Mouse (Mus musculus): ENCODE results near the gene Gm12169. TPM values are rescaled to one million over a fixed set of nuclear protein-coding genes. Genes with fewer than 3 reads are reported as not detected.

Gm12169 gene
- total and polyA plus RNA-seq, 2 experiments from 2014 or later: not detected

GRCm38 (mm10) chr11:46569107-46569506, 45.1 kb downstream of the Gm12169 start:
- H3K9ac ChIP-seq (replicated peaks; ENCODE audit: low read depth, low read length): no peak overlapping the region
- no peak overlapping the region for H3K4me2 ChIP-seq (ENCODE audit: low read depth, low read length)
- DNase-seq (ENCODE audit: low spot score): no peak
- no peaks in the 10 kb centered on the region for H3K36me3 ChIP-seq (replicated peaks; ENCODE audit: control insufficient read depth, insufficient read depth, low read length)
- 72% methylated on average over 1 of the region's 1 CpGs for WGBS
- H3K4me3 ChIP-seq (ENCODE audit: low read depth, low read length): no peak overlapping the region
- no peak for TF ChIP-seq CTCF (IDR thresholded peaks at IDR 0.05; ENCODE audit: low read depth)
- TF ChIP-seq EP300 (IDR thresholded peaks at IDR 0.05; ENCODE audit: low read depth): no peak
- H3K27ac ChIP-seq (ENCODE audit: low read depth): no peak overlapping the region
- no peaks in the 10 kb centered on the region for H3K27me3 ChIP-seq (ENCODE audit: control insufficient read depth, insufficient read depth, low read length)
- no peaks in the 10 kb centered on the region for H3K9me3 ChIP-seq (replicated peaks; ENCODE audit: control insufficient read depth, low read length)
- ATAC-seq (ENCODE audit: insufficient read depth, low read depth): no peak
- H3K4me1 ChIP-seq (ENCODE audit: control insufficient read depth, insufficient read depth): no peaks in the 10 kb centered on the region

DNA sequence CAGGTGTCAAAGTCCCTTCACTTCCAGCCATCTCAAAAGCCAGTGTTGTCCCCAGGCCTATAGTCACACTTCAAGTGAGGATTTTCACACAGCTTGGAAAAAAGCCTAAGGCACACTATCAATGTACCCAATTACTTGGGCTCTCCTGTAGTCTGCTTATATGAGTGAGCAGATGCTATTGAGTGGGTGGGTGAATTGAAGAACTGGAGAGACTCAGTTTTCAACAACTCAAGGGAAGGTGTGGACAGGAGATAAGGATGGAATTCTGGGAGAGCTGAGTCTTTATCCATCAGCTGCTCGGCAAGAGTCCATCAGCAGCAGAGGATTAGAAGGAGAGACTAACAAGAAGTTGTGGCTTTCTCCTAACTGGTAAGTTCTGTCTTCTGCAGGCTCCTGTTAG, 47.3 kb downstream of the Gm12169 start, which contains the start of gene BC053393:
BC053393 (plus strand) TSS at position 210 of the 400 bp plus-strand sequence.
- Histone ChIP-seq H3K9me3 (replicated peaks; ENCODE audit: control insufficient read depth, low read length) (no peaks in the 10 kb centered on the region), H3K9ac (replicated peaks; ENCODE audit: low read depth, low read length) (no peak within 1 kb of the TSS), H3K4me3 (ENCODE audit: low read depth, low read length) (no peak within 1 kb of the TSS), H3K27me3 (ENCODE audit: control insufficient read depth, insufficient read depth, low read length) (no peaks in the 10 kb centered on the region), H3K36me3 (replicated peaks; ENCODE audit: control insufficient read depth, insufficient read depth, low read length) (no peaks in the 10 kb centered on the region), H3K4me1 (ENCODE audit: control insufficient read depth, insufficient read depth) (no peaks in the 10 kb centered on the region), H3K27ac (ENCODE audit: low read depth) (no peak within 1 kb of the TSS), H3K4me2 (ENCODE audit: low read depth, low read length) (no peak within 1 kb of the TSS)
- WGBS: 11% methylated on average over 1 of the region's 1 CpGs
- no peak for ATAC-seq (ENCODE audit: insufficient read depth, low read depth)
- no peak for DNase-seq (ENCODE audit: low spot score)
- TF ChIP-seq EP300 (IDR thresholded peaks at IDR 0.05; ENCODE audit: low read depth): no peak
- no peak for TF ChIP-seq CTCF (IDR thresholded peaks at IDR 0.05; ENCODE audit: low read depth)

DNA sequence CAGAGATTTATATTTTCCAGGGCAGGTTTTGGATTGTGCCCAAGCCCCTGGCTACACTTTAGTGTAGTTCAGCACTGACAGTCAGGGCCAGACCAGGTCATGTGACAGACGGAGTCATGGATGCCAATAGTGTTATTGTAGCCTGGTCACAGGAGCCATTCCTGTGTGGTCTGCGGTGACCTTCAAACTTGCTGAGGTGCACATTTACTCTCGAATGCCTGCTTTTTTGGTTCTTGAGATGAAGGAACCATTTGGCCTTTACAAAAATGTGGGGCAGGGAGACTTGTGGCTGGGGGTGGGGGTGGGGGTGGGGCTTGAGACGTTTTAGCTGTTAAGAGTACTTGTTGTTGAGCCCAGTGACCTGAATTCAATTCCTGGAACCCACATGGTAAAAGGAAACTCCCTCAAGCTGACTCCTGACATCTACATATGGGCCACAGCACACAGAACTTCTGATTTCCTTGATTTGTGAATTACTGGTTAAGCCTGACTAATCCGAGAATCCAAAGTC, 54.8 kb downstream of the Gm12169 start:
- 56% methylated on average over 5 of the region's 5 CpGs for WGBS
- Histone ChIP-seq H3K4me3 (ENCODE audit: low read depth, low read length) (no peak overlapping the region), H3K4me1 (ENCODE audit: control insufficient read depth, insufficient read depth) (no peaks in the 10 kb centered on the region), H3K9ac (replicated peaks; ENCODE audit: low read depth, low read length) (no peak overlapping the region), H3K9me3 (replicated peaks; ENCODE audit: control insufficient read depth, low read length) (no peaks in the 10 kb centered on the region), H3K27me3 (ENCODE audit: control insufficient read depth, insufficient read depth, low read length) (no peaks in the 10 kb centered on the region), H3K27ac (ENCODE audit: low read depth) (no peak overlapping the region), H3K4me2 (ENCODE audit: low read depth, low read length) (no peak overlapping the region), H3K36me3 (replicated peaks; ENCODE audit: control insufficient read depth, insufficient read depth, low read length) (no peaks in the 10 kb centered on the region)
- DNase-seq (ENCODE audit: low spot score): no peak
- ATAC-seq (ENCODE audit: insufficient read depth, low read depth): no peak
- TF ChIP-seq EP300 (IDR thresholded peaks at IDR 0.05; ENCODE audit: low read depth) (no peak), CTCF (IDR thresholded peaks at IDR 0.05; ENCODE audit: low read depth) (no peak)

DNA sequence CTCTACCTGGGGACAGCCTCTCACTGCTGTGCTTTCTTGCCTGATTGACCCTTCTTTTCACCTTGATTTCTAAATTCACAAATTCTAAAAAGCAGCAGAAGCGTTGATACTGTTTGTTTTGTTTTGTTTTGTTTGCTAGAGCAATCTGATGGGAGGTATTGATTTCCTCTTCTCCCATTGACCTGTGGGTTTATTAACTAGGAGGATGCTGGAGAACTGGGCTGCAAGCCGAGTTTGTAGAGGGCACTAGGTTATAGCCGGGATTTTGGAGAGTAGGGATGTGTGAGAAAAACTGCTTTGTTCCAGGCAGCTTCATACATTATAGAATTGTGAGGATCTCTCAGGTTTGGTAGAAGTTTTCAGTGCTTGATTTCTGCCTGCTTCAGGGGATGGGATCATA, 56.4 kb downstream of the Gm12169 start:
- DNase-seq (ENCODE audit: low spot score): no peak
- ATAC-seq (ENCODE audit: insufficient read depth, low read depth): no peak
- no peak overlapping the region for H3K4me2 ChIP-seq (ENCODE audit: low read depth, low read length)
- H3K36me3 ChIP-seq (replicated peaks; ENCODE audit: control insufficient read depth, insufficient read depth, low read length): no peaks in the 10 kb centered on the region
- no peaks in the 10 kb centered on the region for H3K9me3 ChIP-seq (replicated peaks; ENCODE audit: control insufficient read depth, low read length)
- no peaks in the 10 kb centered on the region for H3K4me1 ChIP-seq (ENCODE audit: control insufficient read depth, insufficient read depth)
- no peak overlapping the region for H3K9ac ChIP-seq (replicated peaks; ENCODE audit: low read depth, low read length)
- no peak for TF ChIP-seq CTCF (IDR thresholded peaks at IDR 0.05; ENCODE audit: low read depth)
- TF ChIP-seq EP300 (IDR thresholded peaks at IDR 0.05; ENCODE audit: low read depth): no peak
- H3K27ac ChIP-seq (ENCODE audit: low read depth): no peak overlapping the region
- no peaks in the 10 kb centered on the region for H3K27me3 ChIP-seq (ENCODE audit: control insufficient read depth, insufficient read depth, low read length)
- no peak overlapping the region for H3K4me3 ChIP-seq (ENCODE audit: low read depth, low read length)
- 74% methylated on average over 3 of the region's 3 CpGs for WGBS

- WGBS: 78% methylated on average over 5 of the region's 5 CpGs
- Histone ChIP-seq H3K27me3 (ENCODE audit: control insufficient read depth, insufficient read depth, low read length) (no peaks in the 10 kb centered on the region), H3K27ac (ENCODE audit: low read depth) (no peak overlapping the region), H3K4me1 (ENCODE audit: control insufficient read depth, insufficient read depth) (no peaks in the 10 kb centered on the region), H3K9me3 (replicated peaks; ENCODE audit: control insufficient read depth, low read length) (no peaks in the 10 kb centered on the region), H3K36me3 (replicated peaks; ENCODE audit: control insufficient read depth, insufficient read depth, low read length) (no peaks in the 10 kb centered on the region), H3K4me2 (ENCODE audit: low read depth, low read length) (no peak overlapping the region), H3K4me3 (ENCODE audit: low read depth, low read length) (no peak overlapping the region), H3K9ac (replicated peaks; ENCODE audit: low read depth, low read length) (no peak overlapping the region)
- TF ChIP-seq CTCF (IDR thresholded peaks at IDR 0.05; ENCODE audit: low read depth) (no peak), EP300 (IDR thresholded peaks at IDR 0.05; ENCODE audit: low read depth) (no peak)
- no peak for ATAC-seq (ENCODE audit: insufficient read depth, low read depth)
- no peak for DNase-seq (ENCODE audit: low spot score)
These were observed 58.7 kb downstream of the Gm12169 start for GRCm38 (mm10) chr11:46582741-46583140.

Other genes with a start within 250 kb of the Gm12169 start
- gene Cyfip2, start 211.4 kb upstream of the Gm12169 start, total RNA-seq (2014; rRNA removed; ENCODE audit: low replicate concordance): 15.6 and 22.4 TPM in 2 replicates
- gene Cyfip2, start 211.4 kb upstream of the Gm12169 start, polyA plus RNA-seq (2015; fragmentation: Nextera tagmentation; extraction: Ambion mirVana): 6.0 and 6.3 TPM in 2 replicates
- 1.3 TPM in 1 of 2 replicates, not detected in the other for gene Itk, start 134.7 kb upstream of the Gm12169 start, total RNA-seq (2014; rRNA removed; ENCODE audit: low replicate concordance)
- gene Itk, start 134.7 kb upstream of the Gm12169 start, polyA plus RNA-seq (2015; fragmentation: Nextera tagmentation; extraction: Ambion mirVana): not detected in 2 replicates
- not detected in 2 replicates for gene Fam71b, start 127.7 kb upstream of the Gm12169 start, total RNA-seq (2014; rRNA removed; ENCODE audit: low replicate concordance)
- gene Fam71b, start 127.7 kb upstream of the Gm12169 start, polyA plus RNA-seq (2015; fragmentation: Nextera tagmentation; extraction: Ambion mirVana): not detected in 2 replicates
- gene Med7, start 87.3 kb upstream of the Gm12169 start, total RNA-seq (2014; rRNA removed; ENCODE audit: low replicate concordance): 7.2 and 47.2 TPM in 2 replicates
- gene Med7, start 87.3 kb upstream of the Gm12169 start, polyA plus RNA-seq (2015; fragmentation: Nextera tagmentation; extraction: Ambion mirVana): 42.4 and 44.0 TPM in 2 replicates
- 1.7 TPM in 1 of 2 replicates, not detected in the other for gene Havcr2, start 69.3 kb upstream of the Gm12169 start, total RNA-seq (2014; rRNA removed; ENCODE audit: low replicate concordance)
- 0.07 and 0.11 TPM in 2 replicates for gene Havcr2, start 69.3 kb upstream of the Gm12169 start, polyA plus RNA-seq (2015; fragmentation: Nextera tagmentation; extraction: Ambion mirVana)
- not detected in 2 replicates for gene BC053393, start 47.3 kb downstream of the Gm12169 start, total RNA-seq (2014; rRNA removed; ENCODE audit: low replicate concordance)
- gene BC053393, start 47.3 kb downstream of the Gm12169 start, polyA plus RNA-seq (2015; fragmentation: Nextera tagmentation; extraction: Ambion mirVana): 0.05 and 0.07 TPM in 2 replicates
- gene Dppa1, start 105.0 kb downstream of the Gm12169 start, total RNA-seq (2014; rRNA removed; ENCODE audit: low replicate concordance): not detected in 2 replicates
- not detected in 2 replicates for gene Dppa1, start 105.0 kb downstream of the Gm12169 start, polyA plus RNA-seq (2015; fragmentation: Nextera tagmentation; extraction: Ambion mirVana)
- not detected in 2 replicates for gene Timd2, start 182.8 kb downstream of the Gm12169 start, total RNA-seq (2014; rRNA removed; ENCODE audit: low replicate concordance)
- gene Timd2, start 182.8 kb downstream of the Gm12169 start, polyA plus RNA-seq (2015; fragmentation: Nextera tagmentation; extraction: Ambion mirVana): not detected in 2 replicates
- gene Havcr1, start 210.9 kb downstream of the Gm12169 start, total RNA-seq (2014; rRNA removed; ENCODE audit: low replicate concordance): not detected in 2 replicates
- not detected in 2 replicates for gene Havcr1, start 210.9 kb downstream of the Gm12169 start, polyA plus RNA-seq (2015; fragmentation: Nextera tagmentation; extraction: Ambion mirVana)